Mouse (Mus musculus) limb, embryonic 14.5 days (tissue): ENCODE measurements around the gene Chst3. TPM values are rescaled to one million over a fixed set of nuclear protein-coding genes. Genes with fewer than 3 reads are reported as not detected.

ENCODE experiments used
- ATAC-seq: fragments of 200-750 bp; cut with Nextera tagmentation; 2 replicates; pipeline ENCODE4 v1.8.0; 2017; ENCODE audit warnings: low read depth, moderate number of reproducible peaks, moderate TSS enrichment; ENCODE audit not compliant: low FRiP score
- DNase-seq: peaks from one replicate; pipeline ENCODE4 v3.0.0-alpha.2; 2015; ENCODE audit warnings: low spot score
- H3K27ac ChIP-seq: fragments of 300-500 bp; sonication (generic); replicated peaks from 2 replicates; pipeline ENCODE4 v1.5.1; 2014; ENCODE audit warnings: low read depth, mild to moderate bottlenecking, low read length, moderate library complexity, mixed read lengths
- H3K27me3 ChIP-seq: fragments of 300-500 bp; sonication (generic); 2 replicates; pipeline ENCODE4 v1.6.1; 2014; ENCODE audit warnings: low read length, mixed read lengths; ENCODE audit not compliant: control insufficient read depth, insufficient read depth
- H3K36me3 ChIP-seq: fragments of 300-500 bp; sonication (generic); 2 replicates; pipeline ENCODE4 v1.6.1; 2014; ENCODE audit warnings: mild to moderate bottlenecking, low read length, moderate library complexity, mixed read lengths; ENCODE audit not compliant: control insufficient read depth, insufficient read depth
- H3K4me1 ChIP-seq: fragments of 300-500 bp; sonication (generic); 2 replicates; pipeline ENCODE4 v1.6.1; 2014; ENCODE audit warnings: antibody characterized with exemption, low read length, mixed read lengths; ENCODE audit not compliant: control insufficient read depth, insufficient read depth
- H3K4me2 ChIP-seq: fragments of 300-500 bp; sonication (generic); replicated peaks from 2 replicates; pipeline ENCODE4 v1.6.1; 2014; ENCODE audit warnings: low read depth, mild to moderate bottlenecking, low read length, moderate library complexity; ENCODE audit not compliant: severe bottlenecking
- H3K4me3 ChIP-seq: fragments of 300-500 bp; sonication (generic); replicated peaks from 2 replicates; pipeline ENCODE4 v1.5.1; 2014; ENCODE audit warnings: low read length
- H3K9ac ChIP-seq: fragments of 300-500 bp; sonication (generic); 2 replicates; pipeline ENCODE4 v1.6.1; 2014; ENCODE audit warnings: mild to moderate bottlenecking, low read depth, low read length, moderate library complexity; ENCODE audit not compliant: severe bottlenecking
- H3K9me3 ChIP-seq: fragments of 300-500 bp; sonication (generic); 2 replicates; pipeline ENCODE4 v1.6.1; 2016; ENCODE audit warnings: low read length; ENCODE audit not compliant: control insufficient read depth
- POLR2A ChIP-seq: fragments of 200-500 bp; IDR thresholded peaks from 2 replicates; pipeline ENCODE4 v1.8.0; 2012; ENCODE audit warnings: inconsistent platforms, mild to moderate bottlenecking, moderate library complexity, borderline replicate concordance; ENCODE audit not compliant: insufficient read depth, insufficient read length; ENCODE audit errors: extremely low read depth
- WGBS: fragments of 180-500 bp; shearing (Covaris S2); extraction: QIAGEN DNeasy Blood & Tissue Kit; methylation state at CpG from one replicate; pipeline ENCODE4 v1.1.7; 2014; 5-methylcytosine and 5-hydroxymethylcytosine counted together
- polyA plus RNA-seq, 2 experiments: library from polyadenylated mRNA; depleted of rRNA in 1 of 2; stranded (reverse) in 1 of 2; unstranded in 1 of 2; fragments of >200 nt; fragmentation: Nextera tagmentation in 1 of 2; extraction: Ambion mirVana in 1 of 2; gene quantifications; 2 replicates each; pipeline versions ENCODE4 v1.2.1 to v1.2.3; 2012 to 2014

The Chst3 gene
- polyA plus RNA-seq, 2 experiments: 2.0 to 7.7 TPM

- DNase-seq (no peak), ATAC-seq (no peak)
- TF ChIP-seq POLR2A: no peak
- H3K4me1 ChIP-seq: peaks cover 32% of the 10 kb centered on the region
- H3K27ac ChIP-seq: no peak overlapping the region
- 65% methylated on average over 5 of the region's 5 CpGs for WGBS
- H3K4me3 ChIP-seq: no peak overlapping the region
- no peak overlapping the region for H3K9ac ChIP-seq
- no peak overlapping the region for H3K4me2 ChIP-seq
- H3K27me3 ChIP-seq: no peaks in the 10 kb centered on the region
- H3K36me3 ChIP-seq: no peaks in the 10 kb centered on the region
- no peaks in the 10 kb centered on the region for H3K9me3 ChIP-seq
Observed at GRCm38 (mm10) chr10:60196971-60197370, 22.1 kb downstream of the Chst3 start.

- no peak overlapping the region for H3K9ac ChIP-seq
- 17% methylated on average over 4 of the region's 4 CpGs for WGBS
- ATAC-seq: peak; percentile 32; the same call in 1 of the 2 replicates
- H3K27ac ChIP-seq: peak overlapping the region; percentile 79
- H3K4me1 ChIP-seq: peaks cover 32% of the 10 kb centered on the region
- H3K4me3 ChIP-seq: no peak overlapping the region
- peak; percentile 69 for DNase-seq
- H3K4me2 ChIP-seq: no peak overlapping the region
- H3K9me3 ChIP-seq: no peaks in the 10 kb centered on the region
- TF ChIP-seq POLR2A: no peak
- no peaks in the 10 kb centered on the region for H3K36me3 ChIP-seq
- no peaks in the 10 kb centered on the region for H3K27me3 ChIP-seq
Observed at GRCm38 (mm10) chr10:60195087-60195486, 24.0 kb downstream of the Chst3 start.

GRCm38 (mm10) chr10:60193532-60194423, 25.3 kb downstream of the Chst3 start:
- H3K9ac ChIP-seq: peak overlapping the region; percentile 32
- DNase-seq (peak; percentile 90), ATAC-seq (peak; percentile 86)
- peak overlapping the region; percentile 79 for H3K27ac ChIP-seq
- H3K36me3 ChIP-seq: no peaks in the 10 kb centered on the region
- no peaks in the 10 kb centered on the region for H3K27me3 ChIP-seq
- peak overlapping the region; percentile 38 for H3K4me2 ChIP-seq
- no peak for TF ChIP-seq POLR2A
- no peaks in the 10 kb centered on the region for H3K9me3 ChIP-seq
- peak overlapping the region; percentile 13 for H3K4me3 ChIP-seq
- WGBS: 9% methylated on average over 18 of the region's 19 CpGs
- H3K4me1 ChIP-seq: peaks cover 37% of the 10 kb centered on the region

- no peak for TF ChIP-seq POLR2A
- 0 out of 2 replicates have a peak, but pooled peaks cover 3% of the 10 kb centered on the region for H3K36me3 ChIP-seq
- peak overlapping the region; percentile 46 for H3K4me2 ChIP-seq
- peak; percentile 80 for DNase-seq
- no peaks in the 10 kb centered on the region for H3K9me3 ChIP-seq
- H3K4me1 ChIP-seq: peaks cover 37% of the 10 kb centered on the region
- no peak overlapping the region for H3K27ac ChIP-seq
- no peak overlapping the region for H3K9ac ChIP-seq
- WGBS: 1% methylated on average over 17 of the region's 17 CpGs
- no peaks in the 10 kb centered on the region for H3K27me3 ChIP-seq
- peak; percentile 45; the same call in 1 of the 2 replicates for ATAC-seq
- H3K4me3 ChIP-seq: peak overlapping the region; percentile 13
Observed at GRCm38 (mm10) chr10:60191796-60192195, 27.3 kb downstream of the Chst3 start.

- Histone ChIP-seq H3K36me3 (peaks cover 18% of the 10 kb centered on the region), H3K27me3 (no peaks in the 10 kb centered on the region), H3K9ac (no peak overlapping the region), H3K4me1 (peaks cover 39% of the 10 kb centered on the region), H3K4me3 (no peak overlapping the region), H3K27ac (no peak overlapping the region), H3K9me3 (no peaks in the 10 kb centered on the region), H3K4me2 (no peak overlapping the region)
- no peak for DNase-seq
- ATAC-seq: no peak
- TF ChIP-seq POLR2A: no peak
- 77% methylated on average over 6 of the region's 6 CpGs for WGBS
Observed at GRCm38 (mm10) chr10:60189534-60190186, 29.4 kb downstream of the Chst3 start.
